Mouse (Mus musculus): Measurements from ENCODE around the gene Myo15b.
A peak's percentile ranks its signal among the peaks of the same experiment; 100 is the strongest.

DNA sequence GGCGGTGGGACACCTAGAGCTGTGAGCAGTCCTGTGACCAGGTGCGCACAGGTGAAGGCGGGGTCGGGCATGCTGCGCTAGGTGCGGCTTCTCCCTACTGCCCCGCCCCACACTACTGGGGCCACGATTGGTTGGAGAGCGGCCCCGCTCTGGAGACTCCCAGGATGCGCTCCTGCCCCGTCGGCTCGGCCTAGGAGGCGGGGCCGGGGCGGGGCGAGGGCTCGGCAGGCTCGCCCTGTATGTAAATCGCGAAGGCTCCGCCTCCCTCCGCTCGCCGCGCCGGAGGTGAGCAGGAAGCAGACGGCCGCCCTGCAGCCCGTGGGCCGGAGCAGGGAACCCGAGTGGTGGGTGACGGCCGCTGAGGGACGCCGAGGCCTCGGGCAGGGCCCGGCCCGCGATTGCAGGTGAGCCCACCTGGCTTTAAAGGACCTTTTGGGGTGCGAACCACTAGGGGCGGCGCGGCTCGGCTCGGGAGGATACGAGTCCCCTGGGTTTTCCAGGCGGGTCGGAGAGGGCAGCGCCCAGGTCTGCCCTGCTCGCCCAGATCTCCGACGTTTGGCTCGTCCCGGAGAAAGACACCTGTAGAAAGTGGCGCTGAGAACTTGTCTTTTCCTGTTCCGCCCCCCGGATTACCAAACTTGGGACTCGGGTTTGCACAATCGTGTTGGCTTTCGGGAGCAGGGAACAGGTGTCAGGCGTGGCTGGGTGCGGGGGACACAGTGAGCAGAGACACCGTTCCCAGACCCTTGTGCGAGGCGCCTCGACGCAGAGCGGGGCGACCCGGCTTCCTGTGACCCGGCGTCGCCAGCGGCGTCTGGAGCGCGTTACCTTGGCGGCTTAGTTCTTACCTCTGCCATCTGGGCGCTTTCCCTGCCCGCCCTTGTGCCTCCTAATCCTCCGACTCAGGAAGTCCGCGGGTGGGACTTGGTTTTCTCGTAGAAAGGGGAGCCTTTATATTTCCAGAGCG is 34.1 kb upstream of the Myo15b start, which contains the start of gene Llgl2:
- TF ChIP-seq POLR2A (IDR thresholded peaks at IDR 0.05; ENCODE audit: low read depth, low read length) (peak; percentile 83), CTCF (IDR thresholded peaks at IDR 0.05; ENCODE audit: extremely low read depth, insufficient read length, insufficient replicate concordance, low read depth, low read length) (no peak)
